Mouse (Mus musculus): ENCODE results near the gene Gcgr. TPM values are rescaled to one million over a fixed set of nuclear protein-coding genes. Genes with fewer than 3 reads are reported as not detected.

Gcgr gene
- polyA plus RNA-seq (2017; shearing (Covaris generic)), result not detected

DNA sequence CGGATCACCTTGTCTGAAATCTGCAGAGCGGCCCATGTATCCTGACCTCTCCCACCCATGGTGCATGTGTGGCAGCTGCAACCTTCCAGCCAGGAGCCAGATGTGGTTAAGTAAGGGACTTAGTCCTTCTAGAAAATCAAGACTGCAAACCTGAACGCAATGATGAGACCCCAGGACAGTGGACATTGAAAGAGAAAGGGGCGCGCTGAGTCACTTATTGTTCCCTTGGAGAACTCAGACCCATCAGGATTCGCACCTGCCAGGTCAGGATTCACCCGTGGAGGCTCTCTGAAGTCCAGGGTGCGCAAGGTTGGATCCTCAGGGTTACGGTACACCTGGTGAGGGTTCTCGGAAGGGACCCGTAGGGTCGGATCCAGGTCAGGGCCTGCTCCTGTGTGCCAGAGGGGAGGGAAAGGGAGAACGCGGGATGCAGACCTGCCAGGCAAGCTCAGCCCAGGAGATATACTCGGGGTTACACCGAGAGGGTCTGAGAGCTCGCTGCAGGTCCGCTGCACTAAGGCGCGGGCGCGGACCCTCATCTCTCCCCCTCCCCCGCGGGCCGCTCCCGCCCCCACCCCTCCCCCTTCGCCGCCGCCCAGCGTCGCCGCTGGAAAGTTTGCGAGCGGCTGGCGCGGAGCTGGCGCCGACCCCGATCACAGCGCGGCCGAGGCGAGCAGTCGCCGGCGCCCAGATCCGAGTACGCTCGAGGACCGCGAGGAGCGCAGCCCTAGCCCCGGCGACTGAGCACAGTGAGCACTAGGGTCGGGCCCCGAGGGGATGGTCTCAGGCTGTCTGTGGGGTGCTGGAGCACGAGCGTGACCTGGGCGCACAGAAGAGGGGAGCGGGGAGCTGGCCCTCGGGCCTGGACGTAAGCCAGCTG is at the start of gene Gcgr:
Gene Gcgr (plus strand): TSS at position 615 of the 880 bp plus-strand sequence.

GRCm38 (mm10) chr11:120484265-120484981 is 46.1 kb upstream of the Gcgr start, which contains the start of gene Mrpl12:
Gene Mrpl12, plus strand, starts transcription at chr11:120484613.

DNA sequence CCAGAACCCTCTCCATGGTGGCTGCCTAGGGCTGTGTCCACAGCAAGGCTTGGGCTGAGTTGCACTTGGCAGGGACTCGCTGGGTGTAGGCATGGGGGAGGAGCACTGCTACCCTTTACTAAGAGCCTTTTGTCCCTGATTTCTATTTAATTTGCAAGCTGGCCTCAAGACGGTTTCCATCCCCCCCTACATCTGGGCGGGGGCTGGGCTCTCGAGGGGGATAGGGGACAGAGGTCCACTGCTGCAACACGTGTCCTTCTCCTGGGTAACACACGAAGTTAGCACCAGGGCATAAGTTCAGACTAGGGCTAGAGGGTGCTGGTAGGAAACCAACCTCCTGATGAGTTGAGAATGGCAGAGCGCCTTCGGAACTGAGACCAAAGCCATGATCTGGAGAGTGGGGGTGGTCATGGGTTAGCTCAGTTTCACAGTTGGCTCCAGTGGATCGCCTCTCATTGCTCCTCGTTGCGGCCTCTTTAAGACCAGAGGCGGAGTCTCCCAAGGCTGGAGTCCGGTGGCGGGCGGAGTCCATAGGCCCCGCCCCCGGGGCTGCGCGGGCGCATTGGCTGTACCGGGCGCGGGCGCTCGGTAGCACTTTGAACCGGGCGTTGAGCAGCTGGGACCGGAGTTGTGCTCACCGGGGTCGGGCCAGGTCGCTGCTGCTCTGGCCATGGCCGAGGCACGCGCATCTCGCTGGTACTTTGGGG is 39.0 kb upstream of the Gcgr start, which contains the start of gene Slc25a10:
Gene Slc25a10 (plus strand): TSS at position 524 of the 707 bp plus-strand sequence.

DNA sequence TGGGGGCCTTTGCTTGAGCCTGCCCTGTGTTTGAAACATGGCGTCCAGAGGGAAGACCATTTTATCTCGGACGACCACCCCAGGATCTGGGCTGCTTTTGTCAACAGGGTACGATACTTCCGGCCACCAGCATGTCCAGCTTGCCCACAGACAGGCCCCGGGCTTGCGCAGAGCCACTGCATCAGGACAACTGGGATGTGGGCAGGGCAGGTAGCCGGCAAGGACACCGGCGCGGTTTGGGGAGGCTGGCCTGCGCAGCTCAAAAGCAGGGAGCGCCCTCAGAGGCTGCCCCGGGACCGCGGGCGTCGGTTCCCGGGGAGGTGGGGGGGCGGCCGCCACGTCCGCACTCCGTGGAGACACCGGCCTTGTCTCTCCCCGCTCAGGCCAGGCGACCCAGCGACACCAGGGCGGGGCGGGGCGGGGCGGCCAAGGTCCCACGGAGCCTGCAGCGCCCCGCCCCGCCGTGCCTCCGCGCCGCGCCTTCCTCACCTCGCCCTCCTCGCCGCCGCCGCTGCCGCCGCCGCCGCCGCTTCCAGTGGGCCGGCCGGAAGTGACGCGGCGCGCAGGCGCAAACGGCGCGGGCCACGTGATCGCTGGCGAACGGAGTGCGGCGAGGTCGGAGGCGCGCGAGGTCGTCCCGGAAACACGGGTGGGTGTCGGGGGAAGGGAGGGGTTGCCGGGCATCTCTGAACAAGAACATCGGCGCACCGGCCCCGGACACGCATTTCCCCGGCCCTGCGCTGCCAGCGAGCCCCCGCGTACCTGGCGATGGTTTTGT is 18.9 kb downstream of the Gcgr start, which contains the start of gene Mcrip1:
Gene Mcrip1 (minus strand): TSS at position 560 of the 778 bp plus-strand sequence.

GRCm38 (mm10) chr11:120550810-120551440 is 20.4 kb downstream of the Gcgr start, which contains the start of gene Ppp1r27:
Gene Ppp1r27, minus strand, starts transcription at chr11:120551132.

DNA sequence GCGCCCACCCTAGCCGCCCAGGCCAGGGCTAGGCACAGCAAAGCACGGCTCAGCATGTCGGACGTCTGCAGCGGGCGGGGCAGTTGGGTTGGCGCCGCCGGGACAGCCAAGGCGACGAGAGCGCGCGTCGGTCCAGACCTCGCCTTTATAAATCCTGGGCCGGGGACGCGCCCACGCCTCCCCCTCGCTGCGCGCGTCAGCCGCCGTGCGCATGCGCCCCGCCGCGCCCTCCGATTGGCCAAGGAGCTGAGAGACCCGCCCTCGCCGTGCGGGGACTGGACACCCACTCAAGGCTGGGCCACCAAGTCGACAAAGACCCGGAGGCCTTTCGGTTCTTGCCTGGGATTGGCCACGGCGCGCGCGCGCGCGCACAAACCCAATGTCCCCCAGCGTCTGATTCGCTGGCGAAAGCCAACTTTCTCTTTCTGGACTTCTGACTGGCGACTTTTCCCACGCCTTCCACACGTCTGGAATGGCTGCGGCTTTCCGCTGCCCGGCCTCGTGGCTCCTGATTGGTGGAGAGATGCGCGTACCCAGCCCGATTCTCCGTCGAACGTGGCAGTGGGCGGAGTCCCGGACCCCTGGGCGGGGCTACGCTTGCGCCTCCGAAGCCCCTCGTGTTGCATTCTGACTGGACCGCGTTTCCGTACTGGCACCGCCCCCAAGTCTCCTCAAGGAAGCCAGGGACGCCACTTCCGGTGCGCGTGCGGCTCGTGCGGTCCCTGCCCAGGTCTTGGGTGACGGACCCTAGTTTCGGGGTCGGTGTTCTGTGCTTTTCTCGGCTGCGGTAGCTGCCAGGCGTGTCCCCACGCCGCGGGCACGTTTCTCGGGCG is 42.5 kb downstream of the Gcgr start, which contains the start of gene P4hb:
Gene P4hb (minus strand): TSS at position 502 of the 833 bp plus-strand sequence.

DNA sequence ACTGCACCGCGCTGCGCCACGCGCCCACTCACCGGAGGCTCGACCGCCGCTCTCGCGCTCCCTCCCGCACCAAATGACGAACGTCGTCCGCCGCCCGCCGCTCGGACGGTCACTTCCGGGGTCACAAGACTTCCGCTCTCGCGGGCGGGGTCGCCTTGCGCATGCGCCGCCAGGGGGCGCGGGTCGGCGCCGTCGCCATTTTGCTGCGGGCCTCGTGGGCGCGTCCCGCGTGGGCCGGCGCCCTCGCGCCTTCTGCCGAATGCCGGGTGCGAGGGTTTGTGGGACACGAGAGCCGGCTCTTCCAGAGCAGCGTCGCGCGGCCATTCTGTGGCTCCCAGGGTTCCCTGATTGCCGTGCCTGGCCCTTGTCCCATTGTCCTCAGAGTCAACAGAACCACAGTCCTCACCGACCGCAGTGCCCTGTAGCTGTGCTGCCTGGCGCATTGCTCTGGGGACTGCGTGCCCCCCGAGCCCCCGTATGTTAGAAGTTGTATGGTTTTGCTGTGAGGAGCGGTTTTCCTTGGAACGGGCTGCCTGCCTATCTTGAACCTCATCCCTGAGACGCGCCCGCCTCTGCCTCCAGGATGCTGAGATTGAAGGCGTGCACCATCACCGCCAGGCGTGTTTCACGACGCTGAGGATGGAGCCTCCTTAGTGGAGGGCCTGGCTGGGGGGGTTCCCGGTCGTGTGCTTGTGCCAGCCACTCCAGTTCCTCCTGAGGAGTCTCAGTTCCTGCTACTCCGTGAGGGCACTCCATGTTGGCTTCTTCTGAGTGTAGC is 51.2 kb downstream of the Gcgr start, which contains the start of gene Arhgdia:
Gene Arhgdia (minus strand): TSS at position 135 of the 778 bp plus-strand sequence.

Other genes with a start within 250 kb of the Gcgr start
- gene Actg1, start 182.2 kb upstream of the Gcgr start, polyA plus RNA-seq (2017; shearing (Covaris generic)), result 3,099 TPM
- gene Fscn2, start 169.2 kb upstream of the Gcgr start, polyA plus RNA-seq (2017; shearing (Covaris generic)), result 0.44 TPM
- 28.3 TPM for gene Faap100, start 151.9 kb upstream of the Gcgr start, polyA plus RNA-seq (2017; shearing (Covaris generic))
- gene Nploc4, start 93.0 kb upstream of the Gcgr start, polyA plus RNA-seq (2017; shearing (Covaris generic)), result 10.3 TPM
- gene Tspan10, start 88.1 kb upstream of the Gcgr start, polyA plus RNA-seq (2017; shearing (Covaris generic)), result not detected
- gene Pde6g, start 77.2 kb upstream of the Gcgr start, polyA plus RNA-seq (2017; shearing (Covaris generic)), result 0.45 TPM
- 11.6 TPM for gene Oxld1, start 72.6 kb upstream of the Gcgr start, polyA plus RNA-seq (2017; shearing (Covaris generic))
- gene Ccdc137, start 72.6 kb upstream of the Gcgr start, polyA plus RNA-seq (2017; shearing (Covaris generic)), result 51.9 TPM
- 36.2 TPM for gene Arl16, start 63.1 kb upstream of the Gcgr start, polyA plus RNA-seq (2017; shearing (Covaris generic))
- gene Mrpl12, start 46.1 kb upstream of the Gcgr start, polyA plus RNA-seq (2017; shearing (Covaris generic)), result 82.5 TPM
- gene Slc25a10, start 38.9 kb upstream of the Gcgr start, polyA plus RNA-seq (2017; shearing (Covaris generic)), result 8.4 TPM
- 101 TPM for gene Mcrip1, start 19.0 kb downstream of the Gcgr start, polyA plus RNA-seq (2017; shearing (Covaris generic))
- not detected for gene Ppp1r27, start 20.4 kb downstream of the Gcgr start, polyA plus RNA-seq (2017; shearing (Covaris generic))
- 240 TPM for gene P4hb, start 42.6 kb downstream of the Gcgr start, polyA plus RNA-seq (2017; shearing (Covaris generic))
- 868 TPM for gene Arhgdia, start 50.9 kb downstream of the Gcgr start, polyA plus RNA-seq (2017; shearing (Covaris generic))
- gene Alyref, start 67.7 kb downstream of the Gcgr start, polyA plus RNA-seq (2017; shearing (Covaris generic)), result 6.0 TPM
- 135 TPM for gene Anapc11, start 67.7 kb downstream of the Gcgr start, polyA plus RNA-seq (2017; shearing (Covaris generic))
- 0.55 TPM for gene Npb, start 77.8 kb downstream of the Gcgr start, polyA plus RNA-seq (2017; shearing (Covaris generic))
- gene Pcyt2, start 87.2 kb downstream of the Gcgr start, polyA plus RNA-seq (2017; shearing (Covaris generic)), result 156 TPM
- 199 TPM for gene Sirt7, start 94.5 kb downstream of the Gcgr start, polyA plus RNA-seq (2017; shearing (Covaris generic))
- gene Mafg, start 102.9 kb downstream of the Gcgr start, polyA plus RNA-seq (2017; shearing (Covaris generic)), result 11.0 TPM
- gene Pycr1, start 113.1 kb downstream of the Gcgr start, polyA plus RNA-seq (2017; shearing (Covaris generic)), result 0.64 TPM
- gene Myadml2, start 117.5 kb downstream of the Gcgr start, polyA plus RNA-seq (2017; shearing (Covaris generic)), result not detected
- gene Notum, start 130.5 kb downstream of the Gcgr start, polyA plus RNA-seq (2017; shearing (Covaris generic)), result not detected
- gene Aspscr1, start 142.3 kb downstream of the Gcgr start, polyA plus RNA-seq (2017; shearing (Covaris generic)), result 132 TPM
- 117 TPM for gene Cenpx, start 183.0 kb downstream of the Gcgr start, polyA plus RNA-seq (2017; shearing (Covaris generic))
- gene Lrrc45, start 183.2 kb downstream of the Gcgr start, polyA plus RNA-seq (2017; shearing (Covaris generic)), result 70.9 TPM
- gene Rac3, start 190.8 kb downstream of the Gcgr start, polyA plus RNA-seq (2017; shearing (Covaris generic)), result not detected
- 19.4 TPM for gene Dcxr, start 196.6 kb downstream of the Gcgr start, polyA plus RNA-seq (2017; shearing (Covaris generic))
- gene Cbr2, start 201.4 kb downstream of the Gcgr start, polyA plus RNA-seq (2017; shearing (Covaris generic)), result not detected
- 1.3 TPM for gene Hmga1b, start 232.1 kb downstream of the Gcgr start, polyA plus RNA-seq (2017; shearing (Covaris generic))

Measured in activated CD4-positive, CD25-positive, alpha-beta regulatory T cell, adult 9 weeks (primary cell).